Mouse (Mus musculus) lung, adult 10 weeks (tissue): ENCODE results near the gene 4933415A04Rik. TPM values are rescaled to one million over a fixed set of nuclear protein-coding genes. Genes with fewer than 3 reads are reported as not detected.

Source experiments
- polyA plus RNA-seq: library from polyadenylated mRNA; stranded (reverse); fragments of 350-450 nt; fragmentation: Illumina TruSeq; extraction: RNeasy Lipid Tissue Mini Kit (QIAGEN cat#74804); gene quantifications from one replicate; pipeline ENCODE4 v1.2.3, GENCODE M21; 2014; ENCODE audit warnings: low read depth, low replicate concordance; ENCODE audit not compliant: insufficient read depth

The 4933415A04Rik gene
- polyA plus RNA-seq = 0.63 TPM

DNA sequence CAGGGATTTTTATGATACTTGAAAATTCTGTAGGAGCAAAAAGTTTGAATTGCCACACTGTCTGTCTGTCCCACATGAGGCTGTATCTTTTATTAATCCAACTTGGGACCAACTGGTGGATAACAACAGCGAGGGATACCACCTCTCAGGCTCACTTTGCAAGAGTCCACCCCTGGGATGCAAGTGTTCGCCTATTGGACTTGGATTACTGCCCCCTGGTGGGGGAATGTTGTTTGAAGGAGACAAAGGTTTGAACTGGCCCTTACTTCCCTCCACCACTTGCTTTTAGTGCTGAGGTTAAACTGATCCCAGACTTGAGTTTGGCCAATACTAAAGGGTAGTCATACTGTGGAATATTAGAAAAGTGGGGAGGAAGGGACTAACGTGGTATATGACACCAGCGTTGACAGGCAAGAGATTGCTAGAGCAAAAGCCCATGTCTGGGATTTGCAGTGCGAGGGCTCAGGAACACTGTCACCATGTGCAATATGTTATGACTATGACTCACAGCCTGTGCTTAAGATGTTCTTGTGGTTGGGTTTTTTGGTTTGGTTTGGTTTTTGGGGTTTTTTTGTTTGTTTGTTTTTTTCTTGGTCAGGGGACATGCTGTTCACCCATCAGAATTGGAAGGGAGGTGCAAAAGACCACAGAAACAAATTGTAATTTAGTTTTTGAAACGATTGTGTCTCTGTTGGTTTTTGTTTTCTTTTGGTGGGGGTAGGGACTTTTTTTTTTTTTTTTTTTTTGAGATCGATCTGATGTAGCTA lies at the start of gene 4933415A04Rik:
Gene 4933415A04Rik, plus strand, starts transcription at position 717 of the 767 bp plus-strand sequence.

DNA sequence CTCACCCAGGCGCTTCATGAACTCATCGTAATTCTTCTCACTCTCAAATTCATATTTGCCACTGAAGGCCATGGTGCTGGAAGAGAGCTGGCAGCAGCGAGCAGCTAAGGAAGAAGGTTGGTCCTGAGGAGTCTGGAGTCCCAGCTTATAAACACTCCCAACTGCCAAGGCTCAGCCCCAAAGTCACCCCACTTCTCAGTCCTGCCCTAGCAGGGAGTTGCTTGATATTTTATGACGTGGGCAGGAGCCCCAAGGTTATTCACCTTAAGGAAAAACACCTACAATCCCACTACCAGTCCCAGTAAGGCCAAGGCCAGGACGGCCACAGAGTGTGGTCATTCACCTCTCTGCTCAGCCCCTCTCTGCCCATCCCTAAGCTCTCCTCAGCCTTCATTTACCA lies 14.6 kb downstream of the 4933415A04Rik start, which contains the start of gene Fabp6:
Gene Fabp6, minus strand, starts transcription at position 101 of the 400 bp plus-strand sequence.

Other genes starting within 250 kb of the 4933415A04Rik start
- 154 TPM for gene Pttg1, start 160.8 kb upstream of the 4933415A04Rik start, polyA plus RNA-seq
- 18.8 TPM for gene Slu7, start 153.3 kb upstream of the 4933415A04Rik start, polyA plus RNA-seq
- 31.9 TPM for gene C1qtnf2, start 112.8 kb upstream of the 4933415A04Rik start, polyA plus RNA-seq
- gene Ccnjl, start 58.3 kb upstream of the 4933415A04Rik start, polyA plus RNA-seq = 1.8 TPM
- gene Fabp6, start 14.5 kb downstream of the 4933415A04Rik start, polyA plus RNA-seq = not detected
- 9.7 TPM for gene Pwwp2a, start 95.0 kb downstream of the 4933415A04Rik start, polyA plus RNA-seq
- gene Ttc1, start 161.0 kb downstream of the 4933415A04Rik start, polyA plus RNA-seq = 31.3 TPM